Mouse (Mus musculus) neutrophil, adult 5-6 weeks (primary cell): ENCODE measurements around the gene Lamtor1. TPM values are rescaled to one million over a fixed set of nuclear protein-coding genes. Genes with fewer than 3 reads are reported as not detected.
A peak's percentile ranks its signal among the peaks of the same experiment; 100 is the strongest.

Experiments
- ATAC-seq: fragments of 151-379, 151-347 bp; 2 replicates; pipeline ENCODE4 v1.8.0; 2017; ENCODE audit warnings: mild to moderate bottlenecking, moderate TSS enrichment; ENCODE audit not compliant: insufficient number of reproducible peaks, poor library complexity, low FRiP score, severe bottlenecking; ENCODE audit errors: extremely low read depth
- total RNA-seq: library from RNA; stranded (forward); fragments of 200-1000 nt; gene quantifications from 2 replicates; pipeline ENCODE4 v1.2.3, GENCODE M21; 2017

Lamtor1 gene
- total RNA-seq, 1 experiment from 2014 or later: 65.2 TPM

DNA sequence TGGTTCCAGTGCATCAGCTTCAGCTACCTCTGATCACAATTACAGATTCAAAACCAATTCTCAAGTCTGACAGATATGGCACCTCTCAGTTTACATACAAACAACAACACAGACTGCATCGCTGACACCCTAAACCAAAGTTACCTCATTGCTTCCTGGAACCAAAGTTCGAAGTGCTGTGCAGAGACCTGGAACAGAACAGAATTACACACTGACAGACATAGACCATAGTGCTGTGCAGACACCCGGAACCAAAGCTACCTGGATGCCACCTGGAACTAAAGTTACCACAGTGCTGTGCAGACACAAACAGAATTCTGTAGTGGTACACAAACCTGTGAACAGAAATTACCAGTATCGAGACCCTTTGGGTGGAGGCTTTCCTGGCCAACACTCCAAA is 34.1 kb downstream of the Lamtor1 start:
- ATAC-seq: no peak

DNA sequence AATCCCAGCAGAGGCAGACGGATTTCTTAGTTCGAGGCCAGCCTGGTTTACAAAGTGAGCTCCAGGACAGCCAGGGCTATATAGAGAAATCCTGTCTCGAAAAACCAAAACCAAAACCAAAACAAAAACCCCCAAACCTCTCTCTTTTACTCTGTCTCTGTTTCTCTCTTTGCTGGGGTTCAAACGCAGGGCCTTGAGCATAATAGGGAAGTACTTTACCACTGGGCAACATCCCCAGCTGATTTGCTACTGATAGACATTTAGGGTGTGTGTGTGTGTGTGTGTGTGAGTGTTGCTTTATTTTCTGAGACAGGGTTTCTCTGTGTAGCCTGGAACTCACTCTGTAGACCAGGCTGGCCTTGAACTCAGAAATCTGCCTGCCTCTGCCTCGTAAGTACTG is 43.3 kb downstream of the Lamtor1 start:
- ATAC-seq: peak; percentile 74; the same call in 1 of the 2 replicates

DNA sequence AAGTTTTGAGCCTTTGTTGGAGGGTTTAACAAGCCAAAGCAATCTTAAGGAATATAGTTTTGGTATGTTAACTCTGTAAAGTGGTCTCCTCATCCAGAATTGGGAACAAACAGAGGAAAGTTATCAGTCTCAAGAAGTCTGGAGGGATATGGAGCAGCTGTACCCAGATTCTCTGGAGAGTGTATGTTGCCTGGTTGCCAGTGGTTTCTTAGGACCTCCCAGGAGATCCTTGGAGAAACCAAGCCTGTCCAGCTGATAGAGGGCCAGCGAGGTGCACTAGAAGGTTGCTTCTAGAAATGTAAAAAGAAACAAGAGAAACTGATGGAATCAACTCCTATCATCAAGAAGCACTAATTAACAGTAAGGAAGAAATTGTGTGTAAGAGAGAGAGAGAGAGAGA is 45.9 kb downstream of the Lamtor1 start:
- ATAC-seq: no peak

DNA sequence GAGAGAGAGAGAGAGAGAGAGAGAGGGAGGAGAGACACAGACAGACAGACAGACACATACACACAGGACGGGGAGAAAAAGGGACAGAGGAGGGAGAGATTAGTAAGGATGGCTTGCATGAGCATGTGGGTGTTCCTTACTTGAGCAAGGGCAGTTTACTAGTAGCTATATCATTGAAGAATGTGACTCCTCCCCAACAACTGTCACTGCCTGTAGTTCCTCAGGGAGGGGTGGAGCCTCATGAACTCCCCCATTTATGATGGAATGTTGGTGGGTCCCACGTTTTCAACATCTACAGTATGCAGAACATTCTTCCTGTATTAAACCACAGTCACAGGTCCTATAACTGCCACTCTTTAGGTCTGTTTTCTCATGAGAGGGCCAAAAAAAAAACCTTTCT is 46.4 kb downstream of the Lamtor1 start:
- no peak for ATAC-seq

DNA sequence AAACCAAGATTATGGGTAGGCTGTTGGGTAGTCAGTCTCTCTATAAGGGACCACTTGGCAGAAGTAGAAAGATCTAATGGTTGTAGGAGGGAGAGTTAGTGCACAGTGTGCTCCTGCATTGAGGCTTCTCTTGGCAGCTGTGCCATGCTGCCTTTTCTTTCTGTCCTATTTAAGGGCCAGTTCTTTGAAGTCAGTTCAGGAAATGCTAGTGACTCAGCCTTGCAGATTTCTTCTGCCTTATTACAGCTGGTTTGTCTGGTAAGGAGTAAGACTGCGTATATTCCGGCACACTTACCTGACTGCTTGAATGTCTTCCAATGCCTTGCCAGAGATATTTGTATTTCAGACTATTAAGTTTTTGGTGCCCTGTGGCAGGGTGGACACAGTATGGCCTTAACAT is 48.5 kb downstream of the Lamtor1 start:
- no peak for ATAC-seq

DNA sequence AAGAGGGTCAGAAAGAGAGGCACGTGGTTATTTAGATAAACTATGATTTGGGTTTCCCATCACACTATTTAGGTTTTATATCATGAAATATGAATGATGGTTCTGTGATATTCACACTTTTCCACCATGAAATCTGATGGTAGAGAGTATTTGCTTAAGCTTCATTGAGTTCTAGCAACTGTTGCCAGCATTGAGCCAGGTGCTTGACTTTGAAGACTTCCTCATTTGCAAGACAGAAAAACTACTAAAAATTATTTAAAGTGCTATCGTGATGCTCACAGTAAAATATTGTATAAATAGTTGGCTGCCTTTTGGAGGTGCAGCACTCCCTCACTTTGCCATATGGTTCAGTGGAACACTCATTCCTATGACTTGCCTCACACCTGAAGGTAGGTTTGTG is 49.6 kb downstream of the Lamtor1 start:
- ATAC-seq: no peak

DNA sequence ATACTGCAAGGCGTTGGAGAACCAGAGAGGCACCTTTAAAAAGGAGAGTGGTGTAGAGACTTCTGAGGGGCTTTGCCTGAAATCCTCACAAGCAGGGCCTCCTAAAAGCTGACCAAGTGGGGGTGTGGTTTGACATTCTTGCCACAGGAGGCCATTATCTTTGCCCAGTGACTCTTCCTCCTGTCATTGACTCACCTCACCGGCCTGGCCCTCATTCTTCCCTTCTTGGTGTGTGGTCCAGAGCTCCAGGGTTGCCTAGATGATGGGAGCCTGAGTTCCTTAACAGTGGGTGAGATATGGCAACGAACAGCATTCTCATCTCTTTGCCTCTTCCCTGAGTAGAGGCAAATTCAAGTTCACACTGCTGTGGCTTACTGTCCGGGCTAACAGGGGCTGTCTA is 50.2 kb downstream of the Lamtor1 start:
- no peak for ATAC-seq

DNA sequence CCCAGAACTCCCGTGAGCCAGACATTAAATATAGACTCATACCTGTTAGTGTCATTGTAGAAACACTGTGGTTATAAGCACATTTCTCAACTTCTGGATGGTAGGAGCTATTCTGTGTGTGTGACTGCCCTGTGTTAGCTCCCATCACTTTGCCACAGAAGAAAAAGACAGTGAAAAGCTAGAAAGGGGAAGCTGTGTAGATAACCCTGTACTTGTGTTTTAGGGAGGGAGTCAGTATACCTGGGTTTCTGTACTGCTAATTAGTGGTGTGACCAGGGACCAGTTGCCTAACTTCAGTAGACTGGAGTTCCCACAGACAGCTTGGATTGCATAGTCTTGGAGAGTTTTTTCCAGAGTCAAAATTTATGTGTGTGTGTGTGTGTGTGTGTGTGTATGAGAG is 50.8 kb downstream of the Lamtor1 start:
- no peak for ATAC-seq

DNA sequence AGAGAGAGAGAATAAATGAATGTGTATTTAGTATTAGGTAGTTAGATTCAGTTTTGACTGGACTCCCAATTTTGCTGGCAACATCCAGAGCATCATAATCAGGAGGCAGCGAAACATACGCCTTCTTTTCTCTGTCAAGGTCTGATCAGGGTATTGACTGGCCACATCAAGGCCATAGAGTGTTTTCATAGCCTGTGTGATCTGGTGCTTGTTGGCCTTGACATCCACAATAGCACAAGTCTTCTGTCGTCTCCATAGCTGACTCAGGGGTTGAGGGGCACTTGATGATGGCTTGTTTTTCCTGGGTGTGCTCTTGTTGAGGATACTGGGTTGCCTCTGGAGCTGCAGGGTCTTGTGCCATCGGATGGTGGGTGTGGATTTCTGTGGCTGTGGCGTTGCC is 51.2 kb downstream of the Lamtor1 start:
- no peak for ATAC-seq

DNA sequence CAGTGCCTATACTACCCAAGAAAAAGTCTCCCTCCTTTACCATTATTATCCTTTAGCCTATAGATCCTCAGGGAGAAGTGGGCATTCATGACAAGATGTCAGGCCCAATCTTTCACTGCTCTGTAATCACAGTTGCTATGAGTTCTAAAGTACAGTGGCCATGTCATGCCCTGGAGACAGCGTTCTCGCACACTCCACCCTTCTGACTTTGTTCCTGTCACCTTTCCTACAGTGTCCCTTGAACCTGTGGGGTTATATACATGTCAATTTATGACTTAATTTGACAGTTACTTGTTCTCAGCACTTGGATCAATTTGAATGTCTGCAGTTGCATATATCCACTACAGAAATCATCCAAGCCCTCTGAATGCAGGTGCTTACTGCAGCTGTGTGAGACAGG is 57.1 kb downstream of the Lamtor1 start:
- no peak for ATAC-seq

DNA sequence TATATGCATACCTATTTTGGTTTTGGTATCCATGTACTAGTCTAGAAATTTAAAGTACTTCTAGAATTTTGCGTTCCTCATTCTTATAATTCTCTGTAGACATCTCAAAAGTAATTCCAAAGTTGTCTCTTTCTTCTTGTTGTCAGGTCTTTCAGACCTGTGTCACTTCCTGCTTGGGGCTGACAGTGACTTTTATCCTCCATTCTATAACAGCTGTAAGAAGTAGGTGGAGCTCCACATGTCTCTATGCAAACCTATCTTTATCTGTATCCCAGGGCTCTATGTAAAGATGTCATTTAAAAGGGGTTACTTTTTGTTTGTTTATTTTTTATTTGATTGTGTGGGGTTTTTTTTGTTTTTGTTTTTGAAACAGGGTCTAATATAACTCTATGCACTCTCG is 57.9 kb downstream of the Lamtor1 start:
- ATAC-seq: no peak

DNA sequence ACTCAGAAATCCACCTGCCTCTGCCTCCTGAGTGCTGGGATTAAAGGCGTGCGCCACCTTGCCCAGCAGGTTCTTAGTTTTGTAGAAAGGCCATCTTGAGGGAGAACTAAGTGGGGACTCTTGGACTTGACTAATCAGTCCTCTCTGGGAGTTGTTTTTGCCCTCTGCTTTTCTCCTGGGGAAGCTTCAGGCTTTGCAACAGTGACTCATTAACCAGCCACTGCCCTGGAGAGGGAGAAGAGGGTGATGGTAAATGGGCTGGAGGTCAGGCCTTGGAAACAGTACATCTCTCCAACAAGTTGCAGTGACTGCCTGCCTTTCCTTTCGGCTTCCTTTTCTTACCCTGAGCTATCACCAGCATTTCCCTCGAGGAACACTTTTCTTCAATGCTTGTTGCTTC is 58.8 kb downstream of the Lamtor1 start:
- ATAC-seq: no peak

DNA sequence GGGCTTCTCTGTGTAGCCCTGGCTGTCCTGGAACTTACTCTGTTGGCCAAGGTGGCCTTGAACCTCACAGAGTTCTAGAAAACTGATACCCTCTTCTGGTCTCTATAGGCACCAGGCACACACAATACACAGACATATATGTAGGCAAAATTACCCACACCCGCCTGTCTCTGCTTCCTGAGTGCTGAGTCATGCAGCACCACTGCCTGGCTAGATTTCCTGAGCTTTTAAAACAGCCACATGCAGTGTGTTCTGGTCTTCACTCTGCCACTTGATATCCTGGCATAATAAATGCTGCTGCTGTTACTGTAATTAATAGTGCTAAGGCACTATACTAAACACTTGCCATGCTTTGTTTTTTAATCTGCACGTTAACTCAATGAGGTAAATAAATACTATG is 59.9 kb downstream of the Lamtor1 start:
- ATAC-seq: no peak

DNA sequence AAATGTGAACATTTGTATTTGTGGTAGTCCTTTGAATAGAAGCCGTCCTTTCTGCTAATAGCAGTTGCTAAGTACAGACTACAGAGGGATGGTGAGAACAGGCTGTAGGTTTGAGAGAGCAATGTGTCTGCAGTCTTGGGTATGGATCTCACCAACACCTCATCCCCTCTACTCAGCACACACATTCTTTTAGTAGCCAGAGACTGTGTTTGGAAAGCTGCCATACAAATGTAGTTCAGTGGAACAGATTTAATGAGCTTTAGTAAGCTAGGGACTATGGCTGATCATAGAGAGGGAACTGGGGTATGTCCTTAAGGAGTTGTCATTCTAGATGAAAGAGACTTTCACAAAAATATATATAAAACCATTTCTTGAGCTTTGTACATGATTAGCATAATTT is 61.6 kb downstream of the Lamtor1 start:
- no peak for ATAC-seq

DNA sequence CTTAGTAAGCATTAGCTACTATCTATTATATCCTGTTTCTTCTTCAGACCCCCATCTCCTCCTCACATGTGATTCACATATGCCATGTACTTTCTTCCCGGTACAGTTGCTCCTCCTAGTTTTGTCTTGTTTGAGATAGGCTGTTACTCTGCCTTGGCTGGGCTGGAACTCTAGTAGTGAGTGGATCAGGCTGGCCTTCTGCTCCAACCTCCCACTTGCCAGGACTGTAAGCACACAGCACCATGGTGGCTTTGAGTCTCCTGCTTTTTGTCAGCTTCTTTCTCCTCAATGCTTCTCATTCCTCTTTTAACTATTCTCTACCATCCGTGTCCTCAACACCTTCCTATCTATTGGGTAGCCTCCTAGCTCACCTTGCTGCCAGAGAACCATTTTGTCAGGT is 63.0 kb downstream of the Lamtor1 start:
- ATAC-seq: no peak

DNA sequence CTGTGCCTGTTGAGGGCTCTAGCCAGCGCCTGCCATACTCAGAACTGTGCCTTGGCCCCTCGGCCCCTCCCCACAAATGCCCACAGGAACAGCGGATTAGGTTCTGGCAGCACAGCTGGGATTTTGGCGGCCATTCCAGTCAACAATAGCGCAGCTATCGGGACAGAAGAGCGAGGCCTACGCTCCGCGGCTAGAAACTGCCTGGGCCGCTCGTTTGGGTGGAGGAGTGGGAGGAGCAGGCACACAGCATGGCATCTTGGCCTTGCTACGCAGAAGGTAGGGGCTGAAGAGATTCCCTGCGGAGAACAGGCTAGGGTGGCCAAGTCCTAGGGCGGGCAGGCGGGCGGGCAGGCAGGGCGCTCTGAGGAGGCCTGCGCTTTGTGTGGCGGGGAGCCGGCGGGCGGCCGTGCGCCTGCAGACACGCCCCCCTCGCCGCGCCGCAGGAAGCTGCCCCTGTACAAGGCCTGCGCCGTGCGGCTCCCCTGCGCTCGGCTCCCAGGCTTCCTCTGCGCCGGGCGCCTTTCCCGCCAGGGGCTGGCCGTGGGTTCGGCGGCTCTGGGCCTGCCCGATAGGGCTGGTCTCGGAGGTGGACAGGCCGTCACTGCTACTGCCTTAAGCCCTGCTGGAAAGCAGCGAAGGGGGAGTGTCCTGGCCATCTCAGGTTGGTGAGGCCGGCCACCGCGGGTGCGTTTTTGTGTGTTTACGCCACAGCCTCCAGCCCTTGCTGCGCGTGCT is 64.2 kb downstream of the Lamtor1 start:
- peak; percentile 43 for ATAC-seq

DNA sequence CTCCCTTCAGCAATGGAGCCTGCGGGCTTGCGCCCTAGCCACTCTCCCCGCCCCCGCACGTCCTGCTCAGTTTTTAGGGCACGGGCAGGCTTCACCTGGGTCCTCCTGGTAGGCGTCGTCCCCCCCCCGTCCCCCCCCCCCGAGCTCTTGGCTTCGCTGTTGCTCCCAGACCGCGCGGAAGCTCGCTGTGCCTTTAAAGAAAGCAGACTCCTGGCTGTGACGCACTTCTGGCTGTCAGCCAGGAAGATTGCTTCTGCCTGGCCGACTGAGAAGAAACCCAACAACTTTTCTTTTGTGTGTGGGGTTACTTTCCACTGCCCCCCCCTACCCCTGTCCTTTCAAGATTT is 64.7 kb downstream of the Lamtor1 start:
- peak; percentile 44 for ATAC-seq

DNA sequence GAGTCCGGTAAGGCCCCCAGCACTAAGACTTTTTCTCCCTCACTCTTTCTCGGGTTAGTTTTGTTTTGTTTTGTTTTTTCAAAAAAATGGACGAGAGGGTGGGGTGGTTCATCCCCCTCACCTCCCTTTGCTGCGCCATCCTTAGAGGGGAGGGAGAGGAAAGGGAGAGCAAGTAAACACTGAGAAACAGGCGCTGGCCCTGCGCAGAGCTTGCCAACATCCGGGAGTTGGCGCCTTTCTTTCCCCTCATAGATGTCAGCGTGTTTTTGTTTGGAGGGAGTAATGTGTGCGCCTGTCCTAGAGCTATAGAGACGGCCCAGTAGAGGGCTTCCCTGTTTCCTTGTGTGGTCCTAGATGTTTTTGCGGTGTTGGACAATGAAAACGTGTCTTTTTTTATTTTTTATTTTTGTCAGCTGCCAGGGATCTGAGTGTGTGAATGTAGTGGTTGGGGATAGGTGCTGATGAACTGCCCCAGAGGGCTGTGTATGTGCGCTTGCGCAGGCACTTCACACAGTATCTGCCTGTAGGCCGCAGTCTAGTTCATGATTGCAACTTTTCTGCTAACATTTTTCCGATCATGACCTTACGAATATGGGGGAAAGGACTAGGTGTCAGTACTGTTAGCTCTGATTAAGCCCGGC is 65.2 kb downstream of the Lamtor1 start:
- ATAC-seq: peak; percentile 37; the same call in 1 of the 2 replicates

DNA sequence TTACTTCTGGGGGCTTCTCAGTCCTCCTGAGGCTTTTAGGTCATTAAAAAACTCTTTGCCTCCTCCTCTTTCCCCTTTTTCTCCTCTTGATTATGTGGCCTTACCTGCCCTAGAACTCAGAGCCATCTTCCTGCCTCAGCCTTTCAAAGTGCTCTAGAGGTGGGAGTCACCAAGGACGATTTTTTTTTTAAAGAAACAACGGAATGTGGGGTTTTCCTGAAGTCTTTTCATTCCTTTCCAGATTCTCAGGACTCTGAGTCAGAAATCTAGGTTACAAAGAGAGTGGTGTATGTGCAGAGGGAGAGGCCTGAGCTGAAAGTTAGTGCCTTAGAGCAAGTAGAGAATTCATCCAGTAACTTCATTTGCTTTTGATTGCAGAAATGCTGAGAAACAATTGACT is 66.0 kb downstream of the Lamtor1 start:
- no peak for ATAC-seq

DNA sequence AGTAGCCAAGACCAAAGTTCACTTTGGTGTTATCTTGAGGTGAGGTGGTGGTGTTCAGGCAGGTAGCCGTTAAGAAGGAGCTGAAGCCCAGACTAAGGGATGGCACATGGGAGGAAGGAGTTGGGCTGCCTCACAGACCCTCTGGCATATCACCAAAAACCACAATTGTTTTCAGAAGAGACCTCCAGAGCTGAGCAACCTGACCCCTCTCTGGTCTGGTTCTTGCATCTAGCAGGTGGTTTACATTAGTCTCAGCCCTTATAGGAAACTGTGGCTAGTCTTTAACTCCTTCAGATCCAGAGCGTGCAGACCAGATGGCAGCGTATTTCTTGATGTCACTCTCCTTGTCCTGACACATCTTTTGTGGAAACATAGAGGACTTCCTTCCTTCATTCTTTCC is 68.0 kb downstream of the Lamtor1 start:
- no peak for ATAC-seq

DNA sequence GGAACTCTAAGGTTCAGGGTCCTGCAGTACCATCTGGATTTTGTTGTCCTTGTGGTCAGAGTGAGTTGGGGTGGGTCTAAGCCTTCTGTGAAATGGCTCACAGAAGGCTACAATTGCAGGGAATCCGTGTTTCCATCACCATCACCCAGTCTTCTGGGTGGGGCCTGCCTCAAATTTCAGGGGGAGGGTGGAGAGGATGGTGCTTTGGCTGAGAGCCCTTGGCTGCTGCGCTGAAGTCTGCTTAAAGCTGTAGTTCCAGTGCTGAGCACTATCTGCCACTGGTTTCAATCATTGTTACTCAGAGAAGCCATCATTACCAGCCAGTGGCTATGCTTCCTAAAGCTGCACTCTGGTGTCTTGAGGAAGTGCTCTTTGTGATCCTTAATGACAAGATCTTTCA is 68.8 kb downstream of the Lamtor1 start:
- no peak for ATAC-seq
